Mouse (Mus musculus) adrenal gland, adult 18-20 months (tissue): Measurements from ENCODE around the gene Hsd17b6. TPM values are rescaled to one million over a fixed set of nuclear protein-coding genes. Genes with fewer than 3 reads are reported as not detected.

Experiments used
- DNase-seq, 2 experiments: peaks; one replicate each; pipeline ENCODE4 v3.0.0; 2021 to 2022; ENCODE audit warnings: low spot score in 2 of 2
- total RNA-seq, 2 experiments: library from RNA; stranded (reverse); gene quantifications; 1 replicate in 1 of 2; 2 replicates in 1 of 2; pipeline ENCODE4 v1.2.3; 2021

Hsd17b6 gene
- total RNA-seq, 2 experiments from 2014 or later: not detected

DNA sequence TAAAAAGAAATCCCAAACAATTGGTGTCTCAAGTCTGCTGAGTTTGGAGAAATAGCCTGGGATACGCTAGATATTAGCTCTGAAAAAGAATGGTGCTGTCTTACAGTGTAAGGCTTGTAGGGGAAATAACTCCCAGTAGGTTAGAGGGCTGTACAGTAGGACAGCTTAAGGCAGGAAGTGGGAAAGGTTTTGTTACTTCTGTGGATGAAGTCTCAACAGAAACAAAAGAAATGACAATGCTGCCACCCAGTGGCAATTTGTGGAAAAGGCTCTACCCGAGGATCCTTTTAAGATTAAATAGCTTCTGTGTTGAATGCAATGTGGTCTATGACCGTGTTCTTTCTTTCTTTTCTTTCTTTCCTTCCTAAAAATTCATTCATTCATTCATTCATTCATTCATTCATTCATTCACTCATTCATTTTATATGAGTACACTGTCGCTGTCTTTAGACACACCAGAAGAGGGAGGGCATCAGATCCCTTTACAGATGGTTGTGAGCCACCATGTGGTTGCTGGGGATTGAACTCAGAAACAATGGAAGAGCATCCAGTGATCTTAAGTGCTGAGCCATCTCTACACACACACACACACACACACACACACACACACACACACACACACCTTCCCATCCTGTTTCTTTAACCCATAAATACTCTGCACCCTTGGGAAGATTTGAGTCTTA lies 937 bp upstream of the Hsd17b6 start:
- peak; percentile 72 to 76 for DNase-seq

DNA sequence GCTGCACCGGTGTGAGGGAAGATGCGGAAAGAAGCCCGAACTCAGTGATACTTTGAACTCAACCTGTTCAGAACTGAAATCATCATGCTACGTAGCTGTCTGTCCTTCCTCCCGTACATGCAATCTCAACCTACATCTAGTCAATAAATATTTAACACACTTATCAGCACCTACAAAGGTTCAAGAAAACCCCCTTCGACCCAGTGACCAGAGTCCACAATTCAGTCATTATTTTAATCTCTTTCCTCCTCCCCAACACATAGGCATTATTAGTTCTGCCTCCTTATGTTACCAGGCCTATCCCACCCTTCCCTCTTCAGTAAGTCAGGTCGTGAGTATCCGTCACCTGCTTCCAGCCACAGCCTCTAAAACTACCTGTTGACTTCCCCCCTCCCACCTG lies 1.9 kb downstream of the Hsd17b6 start:
- DNase-seq: no peak

GRCm38 (mm10) chr10:128004918-128005317 lies 2.5 kb downstream of the Hsd17b6 start:
- no peak for DNase-seq

- no peak for DNase-seq
Observed at GRCm38 (mm10) chr10:128003281-128003801, 4.1 kb downstream of the Hsd17b6 start.

DNA sequence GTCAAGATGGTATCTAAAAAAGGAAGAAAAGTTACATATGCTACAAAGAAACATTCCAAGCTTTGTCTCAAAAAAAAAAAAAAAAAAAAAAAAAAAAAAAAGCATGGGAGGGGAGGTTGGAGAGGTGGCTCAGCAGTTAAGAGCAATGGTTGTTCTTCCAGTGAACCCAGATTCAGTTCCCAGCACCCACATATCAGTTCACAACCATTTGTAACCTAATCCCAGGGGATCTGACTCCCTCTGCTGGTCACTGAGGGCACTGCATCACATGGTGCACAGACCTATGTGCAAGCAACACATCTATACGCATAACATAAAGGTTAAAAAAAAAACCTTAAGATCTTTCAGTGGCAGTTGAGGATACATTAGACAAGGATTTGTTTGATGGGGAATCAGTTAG lies 9.2 kb downstream of the Hsd17b6 start:
- no peak for DNase-seq

DNA sequence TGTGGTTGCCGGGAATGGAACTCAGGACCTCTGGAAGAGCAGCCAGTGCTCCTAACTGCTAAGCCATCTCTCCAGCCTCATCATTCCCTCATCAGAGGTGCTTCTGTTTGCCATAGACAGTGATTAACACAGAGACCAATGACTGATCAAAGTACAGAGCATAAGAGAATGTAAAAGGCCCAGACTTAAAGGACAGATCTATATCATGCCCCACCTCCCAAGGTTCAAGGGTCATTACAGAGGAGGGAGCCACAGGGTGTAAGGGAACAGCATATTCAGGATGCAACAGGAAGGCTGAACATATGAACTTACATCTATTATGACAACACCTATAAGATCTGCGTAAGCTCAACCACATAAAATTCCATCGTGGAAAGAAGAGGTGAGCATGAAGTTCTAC lies 10.7 kb downstream of the Hsd17b6 start:
- DNase-seq: no peak

DNA sequence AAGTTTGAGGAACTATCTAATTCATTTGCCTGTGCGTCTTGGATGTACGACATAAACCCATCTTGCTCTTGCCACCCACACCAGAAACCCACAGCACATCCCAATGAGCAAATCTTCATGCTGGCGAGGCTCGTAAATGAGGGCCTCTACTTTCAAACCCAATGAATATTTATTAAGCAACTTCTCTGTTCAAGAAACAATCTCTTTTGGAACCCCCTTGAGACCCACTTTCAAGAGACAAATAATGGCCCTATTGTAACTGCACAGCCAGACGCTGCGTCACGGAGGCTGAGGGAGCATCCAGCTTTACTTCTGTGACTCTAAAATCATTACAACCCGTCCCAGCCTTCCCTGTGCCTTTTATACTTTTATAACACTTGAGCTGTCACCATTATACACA lies 21.8 kb downstream of the Hsd17b6 start:
- no peak for DNase-seq

DNA sequence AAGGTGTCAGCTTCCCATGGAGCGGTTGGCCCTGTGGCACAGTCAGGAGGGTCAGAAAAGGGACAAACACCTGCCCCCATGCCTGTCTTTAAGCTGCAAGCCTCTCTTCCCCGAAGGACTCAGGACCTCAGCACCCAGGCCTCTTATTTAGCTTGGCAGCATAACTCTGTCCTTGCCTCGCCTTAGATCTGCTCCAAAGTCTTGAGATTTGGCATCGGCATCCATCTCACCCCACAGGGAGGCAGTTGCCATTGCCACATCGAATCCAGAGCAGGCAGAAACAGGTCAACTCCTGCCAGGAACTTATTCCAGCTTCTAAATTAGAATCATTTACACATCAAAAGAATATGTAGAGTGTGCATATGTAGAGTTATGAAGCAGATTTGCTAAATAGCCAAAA lies 22.8 kb downstream of the Hsd17b6 start:
- DNase-seq: no peak

DNA sequence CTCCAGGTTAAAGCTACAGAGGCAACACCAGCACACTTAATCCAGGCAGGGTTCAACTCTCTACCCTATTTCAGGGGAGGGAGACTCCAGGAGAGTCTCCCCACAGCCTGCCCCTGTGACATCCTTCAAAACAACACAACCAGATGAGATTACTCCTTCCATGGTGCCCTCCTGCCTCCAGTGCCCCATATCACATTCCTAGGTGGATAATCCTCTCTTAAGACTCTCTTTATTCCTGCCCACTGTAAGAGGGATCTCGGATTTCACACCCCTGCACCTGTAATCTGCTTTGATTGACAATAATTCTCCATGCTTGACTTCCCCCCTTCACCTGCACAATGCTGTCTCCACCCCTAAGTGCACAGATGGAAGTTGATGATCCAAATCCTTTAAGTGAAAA lies 31.9 kb downstream of the Hsd17b6 start:
- no peak for DNase-seq

DNA sequence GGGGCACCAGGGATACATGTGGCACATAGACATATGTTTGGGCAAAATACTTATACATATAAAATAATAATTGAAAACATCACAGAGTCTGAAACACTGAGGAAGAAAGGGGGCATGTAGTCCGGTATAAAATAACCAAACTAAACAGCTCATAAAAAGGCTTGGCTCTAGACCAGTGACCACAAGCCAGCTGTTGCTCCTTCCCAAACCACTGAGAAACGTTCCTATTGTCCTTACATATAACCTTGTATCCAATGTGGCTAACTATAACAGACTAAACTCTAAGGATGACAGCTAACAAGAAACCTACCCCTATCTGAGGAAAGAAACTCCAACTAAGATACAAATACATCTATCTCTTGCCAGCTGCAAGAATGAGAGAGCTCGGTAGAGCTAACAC lies 33.3 kb downstream of the Hsd17b6 start:
- no peak for DNase-seq

- DNase-seq: no peak
Observed at GRCm38 (mm10) chr10:127971135-127971534, 36.3 kb downstream of the Hsd17b6 start.

DNA sequence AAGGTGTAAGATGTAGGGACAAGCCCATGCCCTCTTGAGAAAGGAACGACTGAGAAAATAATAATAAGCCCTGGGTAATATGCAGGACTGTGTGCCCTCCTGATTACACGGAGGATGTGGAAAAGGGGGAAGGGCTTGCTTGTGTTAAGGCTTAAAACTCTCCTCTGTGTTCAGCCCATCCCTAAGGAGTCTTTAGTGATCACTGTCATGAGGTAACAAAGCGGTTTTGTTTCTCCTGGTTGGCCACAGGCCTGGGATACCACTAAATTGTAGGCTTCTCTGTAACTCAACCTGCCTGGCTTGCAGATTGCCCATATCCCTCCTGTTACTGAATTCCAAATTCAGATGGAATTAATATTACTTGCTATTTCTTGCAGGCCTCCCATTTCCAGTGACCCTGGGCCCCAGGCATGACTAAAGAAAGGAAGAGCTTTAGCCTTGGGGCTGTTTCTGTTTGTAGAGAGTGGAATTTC lies 37.0 kb downstream of the Hsd17b6 start:
- no peak for DNase-seq

GRCm38 (mm10) chr10:127969820-127970219 lies 37.6 kb downstream of the Hsd17b6 start:
- DNase-seq: no peak

- no peak for DNase-seq
Observed at GRCm38 (mm10) chr10:127966506-127966905, 40.9 kb downstream of the Hsd17b6 start.

DNA sequence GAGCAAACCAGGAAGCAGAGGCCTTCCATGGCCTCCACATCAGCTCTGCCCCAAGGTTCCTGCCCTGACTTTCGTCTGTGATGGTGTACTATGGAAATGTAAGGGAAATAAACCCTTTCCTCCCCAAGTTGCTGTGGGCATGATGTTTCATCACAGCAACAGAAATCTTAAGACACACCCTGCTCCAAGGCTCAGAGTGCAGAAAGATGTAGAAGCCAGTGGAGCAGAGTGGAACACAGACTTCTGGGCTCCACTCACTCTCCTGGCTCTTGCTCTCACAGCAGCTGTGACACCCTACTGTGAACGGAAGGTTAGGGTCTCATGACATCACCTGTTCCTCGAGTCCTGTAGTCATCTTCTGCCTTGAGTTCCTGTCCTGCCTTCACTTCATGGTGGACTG lies 43.4 kb downstream of the Hsd17b6 start:
- no peak for DNase-seq

DNA sequence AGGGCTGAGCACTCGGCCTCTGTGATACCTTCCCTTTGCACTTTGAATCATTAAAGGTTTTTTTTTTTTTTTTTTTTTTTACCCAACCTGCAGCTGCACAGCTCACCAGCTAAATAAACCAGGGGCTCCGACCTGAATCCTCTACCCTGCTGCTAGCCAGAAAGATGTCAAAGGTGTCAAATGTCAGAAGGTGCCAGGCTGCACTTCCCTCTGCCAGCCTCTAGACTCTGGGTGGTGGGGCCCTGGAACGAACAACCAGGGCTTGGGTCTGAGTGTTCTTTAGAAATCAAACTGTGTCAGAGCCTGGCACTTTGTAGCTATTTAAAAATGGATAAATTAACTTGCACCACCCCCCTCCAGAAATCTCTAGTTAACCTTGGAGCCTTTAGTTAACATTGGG lies 45.0 kb downstream of the Hsd17b6 start:
- no peak for DNase-seq

- DNase-seq: no peak
Observed at GRCm38 (mm10) chr10:127959161-127959679, 48.2 kb downstream of the Hsd17b6 start.

- peak; percentile 73 to 81 for DNase-seq
Observed at GRCm38 (mm10) chr10:127956168-127956816, 51.1 kb downstream of the Hsd17b6 start.

DNA sequence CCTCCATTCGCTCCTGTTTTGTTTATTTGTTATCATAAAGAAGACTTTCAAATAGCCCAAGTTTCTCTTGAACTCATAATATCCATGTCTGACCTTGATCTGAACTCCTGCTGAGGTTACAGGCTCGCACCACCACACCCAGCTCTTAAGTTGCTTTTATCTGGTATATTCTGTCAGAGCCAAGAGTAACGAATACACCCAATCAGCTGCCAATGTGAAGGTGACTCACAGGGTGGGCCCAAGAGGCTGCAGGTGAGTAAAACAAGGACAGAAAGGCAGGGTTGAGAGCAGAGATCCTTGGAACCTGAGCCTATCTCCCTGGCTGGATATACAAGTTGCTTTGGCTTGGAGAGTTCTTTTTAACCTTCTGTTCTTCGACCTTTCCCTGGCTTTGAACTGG lies 52.4 kb downstream of the Hsd17b6 start:
- no peak for DNase-seq

- no peak for DNase-seq
Observed at GRCm38 (mm10) chr10:127951821-127952220, 55.6 kb downstream of the Hsd17b6 start.

- no peak for DNase-seq
Observed at GRCm38 (mm10) chr10:127951390-127951789, 56.0 kb downstream of the Hsd17b6 start.

- DNase-seq: no peak
Observed at GRCm38 (mm10) chr10:127949596-127950130, 57.7 kb downstream of the Hsd17b6 start.
